Mouse (Mus musculus) bone marrow macrophage, adult 2 months (primary cell): ENCODE measurements at regions not wholly inside any gene's neighbourhood (a gene's known extent, or its start where the extent isn't known, plus 50 kb on each side); places are given as distances from the start of the nearest gene placed in this dataset.

Source experiments
- CTCF ChIP-seq: IDR thresholded peaks from 2 replicates; pipeline ENCODE4 v1.5.1; 2012; ENCODE audit warnings: low read depth, mild to moderate bottlenecking, low read length, moderate library complexity
- POLR2A ChIP-seq: IDR thresholded peaks from 2 replicates; pipeline ENCODE4 v1.6.1; 2012; ENCODE audit warnings: mild to moderate bottlenecking, low read depth, low read length, borderline replicate concordance

GRCm38 (mm10) chr10:117554533-117554932 is 74.8 kb upstream of the Cpm start:
- TF ChIP-seq CTCF (no peak), POLR2A (no peak)
